Mouse (Mus musculus) urinary bladder, postnatal 36 days (tissue): ENCODE data around the gene Mxra8.

ENCODE experiments used
- DNase-seq, 2 experiments: peaks; one replicate each; pipeline ENCODE4 v3.0.0; 2022; ENCODE audit warnings: low spot score in 2 of 2, mixed read lengths in 1 of 2

Gene Mxra8

GRCm38 (mm10) chr4:155863001-155863400, 23.5 kb downstream of the Mxra8 start, which contains the start of gene Tas1r3:
Gene Tas1r3 (minus strand): TSS chr4:155863362.
- DNase-seq = no peak

GRCm38 (mm10) chr4:155868614-155869298, 29.3 kb downstream of the Mxra8 start:
- no peak for DNase-seq

GRCm38 (mm10) chr4:155869317-155870033, 30.0 kb downstream of the Mxra8 start, which contains the start of the genes Cptp and Ints11:
Gene Cptp (minus strand): TSS chr4:155869440.
Gene Ints11 (plus strand): TSS chr4:155869546.
- peak; percentile 94 to 97 for DNase-seq

- no peak for DNase-seq
These were observed 31.9 kb downstream of the Mxra8 start for GRCm38 (mm10) chr4:155871404-155871803.

- DNase-seq = no peak
These were observed 44.1 kb downstream of the Mxra8 start for GRCm38 (mm10) chr4:155883587-155883986.

GRCm38 (mm10) chr4:155886330-155886729, 46.9 kb downstream of the Mxra8 start:
- DNase-seq = no peak

GRCm38 (mm10) chr4:155887674-155888073, 48.2 kb downstream of the Mxra8 start:
- no peak for DNase-seq

- DNase-seq = no peak
These were observed 48.7 kb downstream of the Mxra8 start for GRCm38 (mm10) chr4:155888181-155888580.

- DNase-seq = no peak
These were observed 49.8 kb downstream of the Mxra8 start for GRCm38 (mm10) chr4:155889316-155889715.

GRCm38 (mm10) chr4:155891011-155891471, 51.6 kb downstream of the Mxra8 start:
- no peak for DNase-seq

GRCm38 (mm10) chr4:155891551-155892001, 52.1 kb downstream of the Mxra8 start, which contains the start of the genes Pusl1 and Acap3:
Gene Pusl1 (minus strand): TSS chr4:155891781.
Gene Acap3 (plus strand): TSS chr4:155891822.
- peak; percentile 95 to 96 for DNase-seq

GRCm38 (mm10) chr4:155892017-155892416, 52.5 kb downstream of the Mxra8 start:
- peak; percentile 70 to 78 for DNase-seq

GRCm38 (mm10) chr4:155892438-155893211, 53.1 kb downstream of the Mxra8 start:
- no peak for DNase-seq

- no peak for DNase-seq
These were observed 53.8 kb downstream of the Mxra8 start for GRCm38 (mm10) chr4:155893212-155893690.
